Mouse (Mus musculus): Measurements from ENCODE around the gene Ttc24.

The Ttc24 gene

GRCm38 (mm10) chr3:88078204-88078603 is at the start of gene Ttc24:
Gene Ttc24 (minus strand): TSS chr3:88078304.
- DNase-seq (ENCODE audit: low spot score), result no peak

- no peak for DNase-seq (ENCODE audit: low spot score)
Observed at GRCm38 (mm10) chr3:88127636-88128035, 49.5 kb upstream of the Ttc24 start.

GRCm38 (mm10) chr3:88126181-88126580 is 48.1 kb upstream of the Ttc24 start:
- DNase-seq (ENCODE audit: low spot score), result no peak

DNA sequence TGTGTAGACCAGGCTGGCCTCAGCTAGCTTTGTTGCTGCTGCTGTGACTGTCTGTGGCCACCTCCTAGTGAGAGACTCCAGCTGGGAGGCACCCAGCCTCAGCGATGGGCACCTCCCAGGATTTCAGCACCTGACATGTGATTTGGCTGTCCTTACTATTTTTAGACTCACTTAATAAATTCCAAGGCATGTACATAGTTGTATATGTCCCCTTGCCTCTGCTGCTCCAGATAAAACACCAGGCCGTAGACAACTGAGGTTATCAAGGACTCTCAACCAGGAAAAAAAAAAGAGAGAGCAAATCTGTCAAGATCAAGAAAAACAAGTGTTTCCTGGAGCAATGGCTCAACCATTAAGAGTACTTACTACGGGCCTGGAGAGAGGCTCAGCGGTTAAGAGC is 47.1 kb upstream of the Ttc24 start:
- no peak for DNase-seq (ENCODE audit: low spot score)

- DNase-seq (ENCODE audit: low spot score), result no peak
Observed at GRCm38 (mm10) chr3:88121164-88122131, 43.3 kb upstream of the Ttc24 start.

- DNase-seq (ENCODE audit: low spot score), result no peak
Observed at GRCm38 (mm10) chr3:88120117-88120651, 42.1 kb upstream of the Ttc24 start.

GRCm38 (mm10) chr3:88114396-88114795 is 36.3 kb upstream of the Ttc24 start:
- DNase-seq (ENCODE audit: low spot score), result no peak

- no peak for DNase-seq (ENCODE audit: low spot score)
Observed at GRCm38 (mm10) chr3:88109126-88109525, 31.0 kb upstream of the Ttc24 start.

DNA sequence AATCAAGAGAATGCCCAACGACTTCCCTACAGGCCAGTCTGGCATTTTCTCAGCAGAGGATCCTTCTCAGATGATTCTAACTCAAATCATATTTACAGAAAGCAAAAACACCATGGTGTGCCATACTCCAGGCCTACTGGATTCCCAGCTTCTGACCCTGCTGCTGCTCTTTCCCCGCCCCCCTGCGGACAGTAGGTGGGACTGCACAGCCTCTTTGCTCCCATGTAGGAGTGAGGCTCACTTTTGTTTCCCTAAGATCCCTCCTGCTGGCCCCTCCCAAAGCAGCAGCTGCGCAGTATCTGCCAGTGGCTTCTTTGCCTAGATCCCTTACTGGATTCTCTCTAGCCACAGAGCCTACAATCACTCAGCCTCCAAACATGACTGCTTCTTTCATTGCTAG is 28.0 kb upstream of the Ttc24 start:
- DNase-seq (ENCODE audit: low spot score), result no peak

DNA sequence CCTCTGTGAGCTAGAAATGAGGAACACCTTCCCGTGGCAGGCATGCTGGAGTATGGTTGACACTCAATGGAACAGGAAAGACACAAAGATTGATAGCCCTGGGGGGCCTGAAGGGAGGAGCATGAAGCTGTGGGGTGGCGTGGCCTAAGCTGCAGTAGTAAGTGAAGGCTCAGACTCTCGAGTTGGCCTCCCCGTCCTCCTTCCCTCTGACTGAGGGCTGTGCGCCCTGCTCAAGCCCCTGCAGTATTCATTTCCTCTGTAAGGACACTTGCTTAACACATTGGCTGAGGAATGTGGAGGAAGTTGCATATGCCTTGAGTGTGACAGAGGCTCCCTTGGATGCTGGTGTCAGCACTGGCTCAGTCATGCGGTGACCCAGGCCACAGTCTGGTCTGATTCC is 24.5 kb upstream of the Ttc24 start:
- no peak for DNase-seq (ENCODE audit: low spot score)

GRCm38 (mm10) chr3:88102196-88102595 is 24.1 kb upstream of the Ttc24 start:
- no peak for DNase-seq (ENCODE audit: low spot score)

DNA sequence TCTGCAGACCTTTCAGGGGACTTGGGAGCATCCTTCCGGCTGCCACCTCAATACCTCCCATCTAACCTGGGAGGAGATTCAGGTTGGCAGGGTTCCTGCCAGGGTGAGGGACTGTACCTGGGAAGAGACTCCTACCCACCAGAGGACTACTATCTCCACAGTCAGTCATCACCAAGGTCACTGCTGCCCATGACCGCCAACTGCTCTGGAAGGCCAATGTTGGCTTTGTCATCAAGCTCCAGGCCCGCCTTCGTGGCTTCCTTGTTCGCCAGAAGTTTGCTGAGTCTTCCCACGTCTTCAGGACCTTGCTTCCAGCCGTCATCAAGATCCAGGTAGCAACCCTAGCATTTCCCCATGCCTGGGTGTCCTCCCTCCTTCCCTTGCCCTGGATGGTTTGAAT is 23.6 kb upstream of the Ttc24 start:
- DNase-seq (ENCODE audit: low spot score), result no peak

DNA sequence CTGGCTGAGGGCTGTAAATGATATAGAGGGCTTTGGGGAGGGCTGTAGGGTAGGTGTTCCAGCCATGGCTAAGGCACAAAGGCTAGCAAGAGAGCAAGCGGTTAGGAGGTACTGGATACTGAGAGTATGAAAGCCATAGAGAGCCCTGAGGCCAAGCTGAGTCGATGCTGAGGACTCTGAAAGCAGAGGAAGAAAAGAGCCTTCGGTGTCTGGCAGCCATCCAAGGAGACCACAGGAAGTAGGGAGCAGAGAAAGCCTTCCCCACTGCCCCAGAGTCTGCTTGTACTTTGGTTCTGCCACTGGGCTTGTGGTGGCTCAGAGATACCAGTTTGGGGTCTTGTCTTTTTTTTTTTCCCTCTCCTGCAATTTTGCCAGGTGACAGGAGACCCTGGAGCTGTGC is 22.1 kb upstream of the Ttc24 start:
- DNase-seq (ENCODE audit: low spot score), result no peak

GRCm38 (mm10) chr3:88097666-88098065 is 19.6 kb upstream of the Ttc24 start:
- DNase-seq (ENCODE audit: low spot score), result no peak

- DNase-seq (ENCODE audit: low spot score), result no peak
Observed at GRCm38 (mm10) chr3:88094126-88094525, 16.0 kb upstream of the Ttc24 start.

- no peak for DNase-seq (ENCODE audit: low spot score)
Observed at GRCm38 (mm10) chr3:88090616-88091015, 12.5 kb upstream of the Ttc24 start.

DNA sequence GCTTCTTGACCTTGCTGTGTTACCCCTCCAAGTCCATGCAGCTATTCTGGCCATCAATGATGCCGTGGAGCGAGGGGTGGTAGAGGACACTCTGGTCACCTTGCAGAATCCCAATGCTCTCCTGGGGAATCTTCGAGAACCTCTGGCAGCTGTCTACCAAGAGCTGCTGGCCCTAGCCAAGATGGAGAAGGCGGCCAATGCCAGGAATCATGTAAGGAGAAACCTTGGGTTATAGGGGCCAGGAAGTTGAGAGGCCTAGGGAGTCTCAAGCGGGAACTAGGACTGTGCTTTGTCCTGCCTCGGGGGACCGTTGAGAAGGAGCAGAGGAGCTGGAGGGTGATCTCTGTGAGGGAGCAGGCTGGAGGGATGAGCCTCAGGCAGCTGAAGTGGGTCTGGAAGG is 12.0 kb upstream of the Ttc24 start:
- DNase-seq (ENCODE audit: low spot score), result no peak

GRCm38 (mm10) chr3:88087688-88088087 is 9.6 kb upstream of the Ttc24 start:
- no peak for DNase-seq (ENCODE audit: low spot score)

- no peak for DNase-seq (ENCODE audit: low spot score)
Observed at GRCm38 (mm10) chr3:88085459-88085858, 7.4 kb upstream of the Ttc24 start.

DNA sequence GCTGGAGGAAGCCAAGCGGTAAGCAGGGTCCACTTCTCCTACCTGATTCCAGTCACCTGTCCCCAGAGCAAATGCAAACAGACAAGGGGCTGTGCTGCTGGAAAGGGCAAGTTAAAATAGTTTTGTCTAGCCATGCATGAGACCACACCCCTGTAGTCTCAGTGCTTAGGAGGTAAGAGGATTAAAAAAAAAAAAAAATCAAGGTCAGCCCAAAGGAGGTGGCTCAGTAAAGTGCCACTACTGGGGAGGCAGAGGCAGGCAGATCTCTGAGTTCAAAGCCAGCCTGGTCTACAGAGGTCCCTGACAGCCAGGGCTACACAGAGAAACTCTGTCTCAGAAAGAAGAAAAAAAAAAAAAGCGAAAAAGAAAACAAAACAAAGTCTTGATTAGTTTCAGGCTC is 5.9 kb upstream of the Ttc24 start:
- no peak for DNase-seq (ENCODE audit: low spot score)

- no peak for DNase-seq (ENCODE audit: low spot score)
Observed at GRCm38 (mm10) chr3:88082663-88083062, 4.6 kb upstream of the Ttc24 start.

GRCm38 (mm10) chr3:88082224-88082618 is 4.1 kb upstream of the Ttc24 start:
- DNase-seq (ENCODE audit: low spot score), result no peak

DNA sequence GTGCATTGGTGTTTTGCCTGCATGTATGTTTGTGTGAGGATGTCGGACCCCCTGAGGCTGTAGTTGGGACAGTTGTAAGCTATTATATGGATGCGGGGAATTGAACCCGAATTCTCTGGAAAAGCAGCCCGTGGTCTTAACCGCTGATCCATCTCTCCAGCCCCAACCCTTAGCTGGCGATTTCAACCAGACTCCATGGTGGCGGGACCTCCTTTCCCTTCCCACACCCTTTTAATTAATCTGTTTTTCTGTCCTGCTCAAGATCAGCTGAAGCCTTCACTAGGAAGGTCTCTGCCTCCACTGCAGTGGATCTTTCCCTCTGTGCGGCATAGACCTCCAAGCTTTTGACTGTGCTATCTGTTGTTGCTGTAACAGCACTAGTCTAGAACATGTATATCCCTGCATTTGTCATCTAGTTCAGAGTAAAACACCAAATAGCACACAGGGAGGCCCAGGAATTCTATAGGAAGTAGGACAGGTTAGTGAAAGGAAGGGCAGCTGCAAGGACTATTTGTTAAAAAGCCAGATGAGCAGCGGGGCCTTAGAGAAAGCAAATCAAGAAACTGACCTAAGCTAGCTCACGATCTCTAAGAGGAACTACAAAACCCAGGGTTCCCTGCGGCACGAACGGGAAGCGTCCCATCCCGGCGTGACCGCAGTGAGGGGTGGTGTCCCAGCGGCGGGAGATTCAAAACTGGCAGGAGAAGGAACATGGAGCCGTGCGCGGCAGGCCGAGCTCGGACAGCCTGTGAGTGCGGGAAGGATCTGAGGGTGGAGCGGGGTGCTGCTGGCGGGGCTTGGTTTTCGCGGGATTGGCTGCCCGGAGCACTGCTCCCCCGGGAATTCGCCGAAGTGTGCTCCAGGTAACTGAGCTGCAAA is 3.5 kb upstream of the Ttc24 start, which contains the start of gene Iqgap3:
Gene Iqgap3, plus strand, starts transcription at position 627 of the 879 bp plus-strand sequence.
- DNase-seq (ENCODE audit: low spot score), result peak; percentile 55

Data from layer of hippocampus, adult 9-10 months (tissue).